Mouse (Mus musculus) induced T-regulatory cell, adult 2 months (primary cell): ENCODE results near the gene Onecut3.

Source experiments
- DNase-seq: peaks from one replicate; pipeline ENCODE4 v3.0.0-alpha.2; 2012; ENCODE audit warnings: low read depth

Gene Onecut3

DNA sequence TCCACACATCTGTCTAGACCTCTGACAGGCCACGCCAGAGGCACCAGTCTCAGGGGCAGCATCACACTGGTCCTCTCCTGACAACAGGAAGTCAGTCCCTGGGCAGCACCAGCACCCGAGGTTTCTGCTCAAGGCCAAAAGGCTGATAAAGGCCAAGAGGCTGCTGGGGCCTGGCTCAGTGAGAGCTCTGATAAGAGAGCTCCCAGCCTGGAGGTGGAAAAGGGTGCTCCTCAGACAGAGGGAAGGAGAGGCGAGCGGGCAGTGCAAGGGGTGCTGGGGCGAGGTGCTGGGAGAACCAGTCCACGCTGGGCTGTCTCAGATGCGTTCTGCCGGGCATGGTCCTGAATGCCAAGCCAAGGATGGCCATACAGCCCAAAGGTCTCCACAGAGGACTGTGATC is 58.9 kb downstream of the Onecut3 start:
- no peak for DNase-seq

DNA sequence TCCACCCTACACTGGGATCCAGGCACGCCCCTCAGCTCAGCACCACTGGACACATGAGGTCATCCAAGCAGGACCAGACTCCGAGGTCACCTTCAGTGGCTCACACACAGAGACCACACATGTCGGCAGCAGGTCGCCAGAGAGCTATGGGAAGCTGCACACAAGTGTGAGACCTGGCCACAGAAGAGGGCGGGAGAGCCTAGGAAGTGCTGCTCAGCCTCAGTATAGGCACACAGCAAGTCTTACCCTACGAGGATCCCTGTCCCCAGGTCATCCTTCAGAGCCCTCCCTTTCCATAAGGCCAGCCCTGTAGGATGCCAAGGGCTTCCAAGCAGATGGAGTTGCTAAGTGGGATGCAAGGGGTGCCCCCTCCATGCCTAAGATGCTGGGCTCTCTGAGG is 59.4 kb downstream of the Onecut3 start:
- no peak for DNase-seq

DNA sequence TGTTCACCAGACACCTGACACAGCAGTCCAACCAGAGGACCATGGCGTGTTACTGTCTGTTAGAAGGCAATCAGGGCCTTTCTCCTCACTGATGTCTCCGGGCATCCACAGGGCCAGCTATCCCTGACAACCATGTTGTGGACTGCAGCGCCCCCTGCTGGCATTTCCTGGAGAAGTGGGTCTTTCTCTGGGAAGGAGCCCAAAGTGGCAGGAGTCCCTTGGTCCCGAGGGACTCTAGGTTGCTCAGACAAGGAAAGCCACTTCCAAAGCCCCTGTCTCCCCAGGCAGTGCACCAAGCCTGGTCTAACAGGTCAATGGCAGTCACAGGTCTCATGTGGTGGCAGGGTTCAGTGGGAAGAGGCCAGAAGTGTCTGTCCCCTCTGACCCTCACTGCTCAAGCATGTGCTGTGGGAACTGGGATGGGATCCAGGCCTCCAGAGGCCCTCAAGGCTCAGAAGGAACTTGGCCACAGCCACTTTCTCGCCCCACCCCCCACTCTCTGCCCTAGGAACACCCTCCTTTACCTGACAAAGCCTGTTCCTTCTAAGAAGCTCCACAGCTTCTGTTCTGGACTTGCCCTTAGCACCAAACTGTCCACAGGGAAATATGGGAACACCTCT is 62.8 kb downstream of the Onecut3 start:
- DNase-seq, result peak; percentile 74

DNA sequence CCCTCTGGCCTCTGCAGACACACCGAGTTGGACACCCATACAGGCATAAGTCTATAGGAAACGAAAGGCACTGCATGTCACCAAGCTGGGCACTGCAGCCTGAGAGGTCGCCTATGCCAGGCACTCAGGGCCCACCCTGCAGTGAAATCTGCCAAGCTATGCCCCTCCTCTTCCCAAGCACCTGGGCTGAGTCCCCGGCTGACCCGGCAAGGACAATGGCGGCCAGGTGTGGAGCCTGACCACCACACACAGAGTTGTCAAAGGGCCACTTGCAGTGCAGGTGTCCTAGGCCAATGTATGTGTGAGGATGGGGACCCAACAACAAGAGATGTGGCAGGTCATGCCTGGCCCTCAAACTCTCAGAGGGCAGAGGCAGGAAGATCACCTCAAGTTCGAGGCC is 64.8 kb downstream of the Onecut3 start:
- DNase-seq, result no peak

DNA sequence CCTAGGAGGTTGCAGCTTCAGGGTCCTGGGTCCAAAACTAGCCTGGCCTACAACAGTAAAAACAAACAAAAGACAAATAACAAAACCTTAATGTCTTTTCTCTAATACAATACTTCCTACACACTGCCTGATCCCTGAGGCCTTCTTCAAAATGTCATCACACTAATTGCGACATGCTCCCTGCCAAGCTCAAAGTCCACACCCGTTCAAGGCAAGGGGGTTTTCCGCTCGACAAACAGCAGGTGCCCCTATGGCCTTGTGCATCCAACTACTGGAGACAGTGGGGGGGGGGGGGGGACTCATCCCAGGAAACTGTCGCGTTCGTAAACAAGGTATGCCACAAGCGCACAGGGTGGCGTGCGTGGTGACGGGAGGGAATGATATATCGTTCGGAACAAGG is 66.0 kb downstream of the Onecut3 start:
- DNase-seq, result no peak

DNA sequence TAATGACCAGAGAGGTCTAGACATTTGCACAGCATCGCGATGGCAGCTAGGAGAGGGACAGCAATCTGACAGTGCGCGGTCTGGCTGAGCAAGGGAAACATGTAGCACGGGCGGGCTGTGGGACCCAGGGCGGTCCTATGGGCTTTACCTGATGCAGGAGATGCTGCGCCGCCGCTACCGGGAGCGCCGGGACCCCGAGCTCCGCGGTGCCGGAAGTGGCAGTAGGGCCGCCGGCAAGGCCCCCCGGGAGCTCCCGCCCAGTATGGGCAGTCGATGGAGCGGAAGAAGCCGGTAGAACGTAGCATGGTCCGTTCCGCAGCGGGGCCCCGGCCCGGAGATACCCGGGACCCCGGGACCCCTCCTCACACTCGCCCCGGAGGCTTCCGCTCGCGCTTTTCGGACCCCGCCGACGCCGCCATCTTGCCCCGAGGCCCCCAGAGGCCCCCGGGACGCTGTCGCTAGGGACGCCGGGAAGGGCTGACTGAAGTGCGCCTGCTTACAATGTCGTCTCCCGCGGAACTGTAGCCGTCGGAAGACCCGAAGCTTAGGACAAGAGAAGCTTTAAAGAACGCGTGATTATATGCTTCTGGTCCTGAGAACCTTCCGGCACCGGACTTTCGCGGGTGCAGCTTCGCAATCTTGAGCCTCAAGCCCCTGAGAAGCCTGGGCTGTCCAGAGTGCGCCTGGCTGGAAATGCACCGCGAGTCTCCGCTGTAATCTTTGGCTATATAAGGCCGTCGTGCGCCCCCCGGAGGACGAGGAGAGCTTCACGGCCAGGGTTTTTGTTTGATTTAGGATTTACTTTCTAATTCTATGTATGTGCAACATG is 66.7 kb downstream of the Onecut3 start, which contains the start of gene Rexo1:
Rexo1 (minus strand) TSS at position 445 of the 829 bp plus-strand sequence.
- DNase-seq, result peak; percentile 99

DNA sequence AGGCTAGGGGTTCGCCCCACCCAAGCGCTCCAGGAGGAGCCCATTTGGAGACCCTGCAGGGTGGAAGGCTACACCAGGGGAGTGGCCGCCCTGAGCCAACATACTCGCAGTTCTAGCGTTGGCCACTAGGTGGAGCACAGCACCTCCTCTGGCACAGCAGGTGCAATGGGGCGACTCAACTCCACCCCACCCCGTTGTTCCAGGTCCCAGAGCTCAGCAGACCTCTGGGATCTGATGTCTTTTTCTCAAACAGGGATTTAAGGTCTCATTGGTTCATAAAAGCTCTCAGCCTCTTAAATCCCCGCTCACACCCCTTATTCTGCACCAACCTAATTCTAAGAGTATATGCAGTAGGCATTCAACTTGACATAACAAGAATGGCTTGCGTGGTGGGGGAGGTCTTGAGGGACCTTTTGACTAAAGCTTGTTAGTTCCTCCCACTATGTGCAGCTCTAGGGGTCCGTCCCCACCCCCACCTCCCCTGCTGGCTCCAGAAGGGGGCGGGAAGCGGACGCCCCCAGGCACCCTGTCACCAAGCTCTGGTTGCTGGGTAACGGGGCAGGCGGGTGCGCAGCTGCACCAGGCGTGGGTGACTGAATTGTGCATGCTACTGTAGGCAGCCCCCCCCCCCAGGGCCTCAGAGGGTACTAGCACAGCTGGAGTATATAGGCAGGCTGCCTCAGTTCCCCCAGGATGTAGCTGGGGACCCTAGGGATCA is 71.9 kb downstream of the Onecut3 start:
- DNase-seq, result peak; percentile 92
